Mouse (Mus musculus): ENCODE data around the gene Pigk.

The Pigk gene

GRCm38 (mm10) chr3:152728238-152728637 is 14.3 kb downstream of the Pigk start:
- no peak for DNase-seq (ENCODE audit: low read depth, low spot score)

- no peak for DNase-seq (ENCODE audit: low read depth, low spot score)
Measured at GRCm38 (mm10) chr3:152733011-152733410, 19.1 kb downstream of the Pigk start.

GRCm38 (mm10) chr3:152733513-152733912 is 19.6 kb downstream of the Pigk start:
- no peak for DNase-seq (ENCODE audit: low read depth, low spot score)

GRCm38 (mm10) chr3:152734100-152734499 is 20.2 kb downstream of the Pigk start:
- no peak for DNase-seq (ENCODE audit: low read depth, low spot score)

- DNase-seq (ENCODE audit: low read depth, low spot score) = no peak
Measured at GRCm38 (mm10) chr3:152735601-152736250, 21.8 kb downstream of the Pigk start.

- DNase-seq (ENCODE audit: low read depth, low spot score) = no peak
Measured at GRCm38 (mm10) chr3:152744301-152744700, 30.4 kb downstream of the Pigk start.

- DNase-seq (ENCODE audit: low read depth, low spot score) = no peak
Measured at GRCm38 (mm10) chr3:152745611-152746010, 31.7 kb downstream of the Pigk start.

GRCm38 (mm10) chr3:152749461-152749871 is 35.6 kb downstream of the Pigk start:
- DNase-seq (ENCODE audit: low read depth, low spot score) = peak; percentile 61

- DNase-seq (ENCODE audit: low read depth, low spot score) = no peak
Measured at GRCm38 (mm10) chr3:152749881-152750280, 36.0 kb downstream of the Pigk start.

- no peak for DNase-seq (ENCODE audit: low read depth, low spot score)
Measured at GRCm38 (mm10) chr3:152752911-152753310, 39.0 kb downstream of the Pigk start.

- DNase-seq (ENCODE audit: low read depth, low spot score) = no peak
Measured at GRCm38 (mm10) chr3:152753345-152753744, 39.4 kb downstream of the Pigk start.

GRCm38 (mm10) chr3:152753920-152754764 is 40.2 kb downstream of the Pigk start:
- no peak for DNase-seq (ENCODE audit: low read depth, low spot score)

- DNase-seq (ENCODE audit: low read depth, low spot score) = no peak
Measured at GRCm38 (mm10) chr3:152755515-152755914, 41.6 kb downstream of the Pigk start.

- DNase-seq (ENCODE audit: low read depth, low spot score) = no peak
Measured at GRCm38 (mm10) chr3:152756896-152757295, 43.0 kb downstream of the Pigk start.

GRCm38 (mm10) chr3:152757464-152758393 is 43.8 kb downstream of the Pigk start:
- no peak for DNase-seq (ENCODE audit: low read depth, low spot score)

- DNase-seq (ENCODE audit: low read depth, low spot score) = no peak
Measured at GRCm38 (mm10) chr3:152758500-152759032, 44.7 kb downstream of the Pigk start.

- DNase-seq (ENCODE audit: low read depth, low spot score) = peak; percentile 41
Measured at GRCm38 (mm10) chr3:152761116-152761515, 47.2 kb downstream of the Pigk start.

- no peak for DNase-seq (ENCODE audit: low read depth, low spot score)
Measured at GRCm38 (mm10) chr3:152761661-152762060, 47.8 kb downstream of the Pigk start.

- no peak for DNase-seq (ENCODE audit: low read depth, low spot score)
Measured at GRCm38 (mm10) chr3:152762302-152762701, 48.4 kb downstream of the Pigk start.

- DNase-seq (ENCODE audit: low read depth, low spot score) = peak; percentile 6
Measured at GRCm38 (mm10) chr3:152763139-152763882, 49.4 kb downstream of the Pigk start.

Measured in A20 (cell line).